In genomic region chr13:104040950-104041349, GRCm38 (mm10) we compare ENCODE assay signal across 12 mouse cellular contexts.
DNase-seq lines count a peak whose midpoint lies in the region; ATAC-seq and TF ChIP-seq lines count a peak whose summit lies in the region.
"Had no signal": no experiment of that assay in that cellular context is flagged by ENCODE, and none has a peak within 500 bp of the region (broad histone marks: within the 10 kb centered on the region; RNA-seq: fewer than 3 reads in every experiment).

No protein-coding gene starts in this region.

- in situ Hi-C loops in CH12.LX (cut with MboI; ENCODE audit: low pct_ligation_motif_present, low pct_unique_long_range_greater_than_20kb, low sequenced_read_pairs) = loop anchor here (10.0 kb wide), 2 partner anchors 86 to 206 kb away; no protein-coding TSS in a partner anchor

- TF ChIP-seq POLR2A in CH12.LX (IDR thresholded peaks at IDR 0.05; ENCODE audit: low read depth, low read length) = no peak
- TF ChIP-seq POLR2A in embryonic fibroblast, embryonic 13.5 days (IDR thresholded peaks at IDR 0.05; ENCODE audit: low read depth, low read length) = no peak
- no peak for TF ChIP-seq POLR2A in cerebellum, adult 2 months (IDR thresholded peaks at IDR 0.05; ENCODE audit: borderline replicate concordance, insufficient read depth, low read length)

- peak overlapping the region; percentile 29; the same call in 1 of the 2 replicates for H3K9ac ChIP-seq in CH12.LX (ENCODE audit: insufficient read depth, low read depth)
- H3K9ac ChIP-seq in midbrain, embryonic 11.5 days (ENCODE audit: low read length) = no peak overlapping the region
- H3K9ac ChIP-seq: hindbrain, embryonic 13.5 days; limb, embryonic 13.5 days; stomach, embryonic 15.5 days had no signal

- no peaks in the 10 kb centered on the region for H3K79me2 ChIP-seq in CH12.LX (replicated peaks; ENCODE audit: control insufficient read depth, extremely low read depth, insufficient read depth, poor library complexity, severe bottlenecking)

- dilution Hi-C loops in CH12.LX (cut with MboI; ENCODE audit: extremely low pct_ligation_motif_present, extremely low pct_unique_long_range_greater_than_20kb, low sequenced_read_pairs) = no loop called here

- H3K36me3 ChIP-seq in CH12.LX (replicated peaks in 1 of 2; ENCODE audit: control insufficient read depth in 1 of 2, insufficient read depth in 1 of 2, low read length in 1 of 2) = peaks cover 21 to 64% of the 10 kb centered on the region in 2 experiments
- no peaks in the 10 kb centered on the region for H3K36me3 ChIP-seq in midbrain, embryonic 11.5 days (ENCODE audit: control insufficient read depth, insufficient read depth, low read length)
- H3K36me3 ChIP-seq: limb, embryonic 13.5 days; stomach, embryonic 15.5 days had no signal

- H3K9me3 ChIP-seq in CH12.LX (replicated peaks; ENCODE audit: low read length) = no peaks in the 10 kb centered on the region
- H3K9me3 ChIP-seq in midbrain, embryonic 11.5 days (ENCODE audit: control insufficient read depth, low read length) = no peaks in the 10 kb centered on the region
- H3K9me3 ChIP-seq: hindbrain, embryonic 13.5 days; limb, embryonic 13.5 days; stomach, embryonic 15.5 days had no signal

- TF ChIP-seq EP300 in CH12.LX (IDR thresholded peaks at IDR 0.05; ENCODE audit: low read length) = peak; percentile 29; the same call in 1 of the 2 replicates

- TF ChIP-seq CTCF in CH12.LX (conservative IDR thresholded peaks at IDR 0.05 in 1 of 2, IDR thresholded peaks at IDR 0.05 in 1 of 2; ENCODE audit: low read depth in 2 of 2, low read length in 2 of 2) = no peak
- TF ChIP-seq CTCF in embryonic fibroblast, embryonic 13.5 days (IDR thresholded peaks at IDR 0.05; ENCODE audit: borderline replicate concordance, insufficient read depth, low read length) = no peak
- no peak for TF ChIP-seq CTCF in cerebellum, adult 2 months (IDR thresholded peaks at IDR 0.05; ENCODE audit: borderline replicate concordance, insufficient read depth, low read depth, low read length)

- peak overlapping the region; percentile 63 for H3K27ac ChIP-seq in CH12.LX (ENCODE audit: insufficient read depth, low read depth)
- peak overlapping the region; percentile 55; the same call in 1 of the 2 replicates for H3K27ac ChIP-seq in embryonic fibroblast, embryonic 13.5 days (ENCODE audit: insufficient read depth, low read length)
- H3K27ac ChIP-seq in midbrain, embryonic 11.5 days (ENCODE audit: low read depth, low read length) = no peak overlapping the region
- no peak overlapping the region for H3K27ac ChIP-seq in cerebellum, adult 2 months (ENCODE audit: insufficient read depth, low read length)
- H3K27ac ChIP-seq: hindbrain, embryonic 13.5 days; limb, embryonic 13.5 days had no signal

- no peak overlapping the region for H3K4me3 ChIP-seq in CH12.LX (replicated peaks in 1 of 3; ENCODE audit: low read depth in 2 of 3, low read length in 2 of 3, poor library complexity in 1 of 3)
- H3K4me3 ChIP-seq in embryonic fibroblast, embryonic 13.5 days (ENCODE audit: insufficient read depth, low read length) = no peak overlapping the region
- no peak overlapping the region for H3K4me3 ChIP-seq in midbrain, embryonic 11.5 days (ENCODE audit: low read depth, low read length)
- no peak overlapping the region for H3K4me3 ChIP-seq in cerebellum, adult 2 months (replicated peaks; ENCODE audit: insufficient read depth, low read depth, low read length)
- H3K4me3 ChIP-seq: erythroblast, embryonic 14.5 days; hindbrain, embryonic 13.5 days; limb, embryonic 13.5 days; stomach, embryonic 15.5 days had no signal

- peak; percentile 75 for ATAC-seq in megakaryocyte, adult 5-6 weeks (ENCODE audit: poor library complexity, severe bottlenecking)
- no peak for ATAC-seq in midbrain, embryonic 11.5 days (ENCODE audit: low FRiP score)

- peak overlapping the region; percentile 47; the same call in 1 of the 2 replicates for H3K4me2 ChIP-seq in CH12.LX (ENCODE audit: insufficient read depth, low read depth, poor library complexity, severe bottlenecking)
- no peak overlapping the region for H3K4me2 ChIP-seq in midbrain, embryonic 11.5 days
- H3K4me2 ChIP-seq: heart, embryonic 11.5 days; hindbrain, embryonic 13.5 days; limb, embryonic 13.5 days; stomach, embryonic 15.5 days had no signal

- 87% methylated on average over 4 of the region's 4 CpGs for WGBS in midbrain, embryonic 11.5 days
- WGBS in cerebellum, adult 2 months = 84% methylated on average over 4 of the region's 4 CpGs

- DNase-seq in CH12.LX (ENCODE audit: extremely low read depth) = peak; percentile 71
- peak; percentile 52 for DNase-seq in Muller cell, postnatal 12 days (ENCODE audit: inconsistent ontology term)
- DNase-seq in thymus, postnatal 4 days = no peak
- DNase-seq in midbrain, embryonic 11.5 days (ENCODE audit: low spot score, missing footprints) = no peak
- DNase-seq in cerebellum, adult 2 months = no peak

- peaks cover 10 to 75% of the 10 kb centered on the region in 2 experiments for H3K4me1 ChIP-seq in CH12.LX (ENCODE audit: control insufficient read depth in 1 of 2, insufficient read depth in 2 of 2)
- H3K4me1 ChIP-seq in embryonic fibroblast, embryonic 13.5 days (ENCODE audit: control insufficient read depth, insufficient read depth, low read length) = peaks cover 23% of the 10 kb centered on the region
- H3K4me1 ChIP-seq in midbrain, embryonic 11.5 days (ENCODE audit: control insufficient read depth, insufficient read depth, low read length) = no peaks in the 10 kb centered on the region
- H3K4me1 ChIP-seq in cerebellum, adult 2 months (ENCODE audit: control insufficient read depth, insufficient read depth, low read length) = no peaks in the 10 kb centered on the region; the same call in 1 of the 2 replicates

- H3K27me3 ChIP-seq in CH12.LX (replicated peaks) = no peaks in the 10 kb centered on the region
- H3K27me3 ChIP-seq in midbrain, embryonic 11.5 days (ENCODE audit: control insufficient read depth, insufficient read depth, low read length) = no peaks in the 10 kb centered on the region
- no peaks in the 10 kb centered on the region; the same call in 1 of the 2 replicates for H3K27me3 ChIP-seq in cerebellum, adult 2 months (ENCODE audit: control insufficient read depth, insufficient read depth, low read length)
- H3K27me3 ChIP-seq: hindbrain, embryonic 13.5 days; limb, embryonic 13.5 days; stomach, embryonic 15.5 days had no signal

- no peak for TF ChIP-seq RAD21 in CH12.LX (IDR thresholded peaks at IDR 0.05; ENCODE audit: low read depth, low read length)

TF ChIP-seq in CH12.LX, 34 proteins besides CTCF, POLR2A, EP300 and RAD21:
- TF ChIP-seq JUN (IDR thresholded peaks at IDR 0.05; ENCODE audit: insufficient read depth, low read depth, low read length) (no peak), MAFK (IDR thresholded peaks at IDR 0.05; ENCODE audit: insufficient replicate concordance, low read length) (0 out of 2 replicates have a peak, but pooled peaks have one; percentile 64), BHLHE40 (IDR thresholded peaks at IDR 0.05; ENCODE audit: low read depth, low read length) (peak; percentile 45; the same call in 1 of the 2 replicates), HCFC1 (IDR thresholded peaks at IDR 0.05; ENCODE audit: low read depth, low read length) (no peak), ETS1 (conservative IDR thresholded peaks at IDR 0.05; ENCODE audit: low read depth, low read length) (peak; percentile 50), ELF1 (IDR thresholded peaks at IDR 0.05; ENCODE audit: low read depth, low read length) (no peak), SMC3 (IDR thresholded peaks at IDR 0.05; ENCODE audit: low read depth, low read length) (no peak), SIN3A (IDR thresholded peaks at IDR 0.05; ENCODE audit: low read length) (no peak), KAT2A (IDR thresholded peaks at IDR 0.05; ENCODE audit: insufficient replicate concordance, low read length) (no peak), ZKSCAN1 (IDR thresholded peaks at IDR 0.05; ENCODE audit: borderline replicate concordance, low read depth, low read length) (no peak), JUND (conservative IDR thresholded peaks at IDR 0.05; ENCODE audit: low read depth, low read length) (peak; percentile 81), UBTF (IDR thresholded peaks at IDR 0.05; ENCODE audit: low read depth, low read length) (0 out of 2 replicates have a peak, but pooled peaks have one; percentile 1), MAZ (IDR thresholded peaks at IDR 0.05; ENCODE audit: low read depth, low read length) (no peak), IRF4 (IDR thresholded peaks at IDR 0.05; ENCODE audit: low read depth, low read length) (peak; percentile 79), TCF12 (IDR thresholded peaks at IDR 0.05; ENCODE audit: low read depth, low read length) (no peak), MXI1 (IDR thresholded peaks at IDR 0.05; ENCODE audit: low read depth, low read length) (0 out of 2 replicates have a peak, but pooled peaks have one; percentile 27), ZNF384 (IDR thresholded peaks at IDR 0.05; ENCODE audit: low read depth, low read length) (peak; percentile 92), MEF2A (IDR thresholded peaks at IDR 0.05; ENCODE audit: borderline replicate concordance, low read depth, low read length) (no peak)

Comparison
In these comparisons a context has a peak if more than half of its experiments do, and no peak if none do; other contexts are left out.
1. DNase-seq: peak in CH12.LX (single experiment) and Muller cell, postnatal 12 days (single experiment); none in thymus, postnatal 4 days (single experiment), midbrain, embryonic 11.5 days (single experiment) and cerebellum, adult 2 months (0 of 2).
2. H3K27ac ChIP-seq: peak in CH12.LX (single experiment) and embryonic fibroblast, embryonic 13.5 days (single experiment); none in midbrain, embryonic 11.5 days (single experiment) and cerebellum, adult 2 months (single experiment).